Mouse (Mus musculus): ENCODE data around the gene Ksr1.
A peak's percentile ranks its signal among the peaks of the same experiment; 100 is the strongest.
"Not testable (repeated sequence)": the region's sequence is repeated elsewhere in the genome, so short reads cannot be mapped to it uniquely, and the experiment has no call there.

Ksr1 gene

GRCm38 (mm10) chr11:79033636-79034035, 112.6 kb downstream of the Ksr1 start:
- no peak for DNase-seq

GRCm38 (mm10) chr11:79033021-79033420, 113.2 kb downstream of the Ksr1 start:
- no peak for DNase-seq

GRCm38 (mm10) chr11:79031452-79031746, 114.8 kb downstream of the Ksr1 start:
- DNase-seq, result no peak

- peak; percentile 58 for DNase-seq
Observed at GRCm38 (mm10) chr11:79030570-79031451, 115.4 kb downstream of the Ksr1 start.

GRCm38 (mm10) chr11:79023751-79024150, 122.5 kb downstream of the Ksr1 start:
- DNase-seq, result no peak

GRCm38 (mm10) chr11:79023342-79023741, 122.9 kb downstream of the Ksr1 start:
- no peak for DNase-seq

GRCm38 (mm10) chr11:79022836-79023235, 123.4 kb downstream of the Ksr1 start:
- no peak for DNase-seq

GRCm38 (mm10) chr11:79020535-79021045, 125.6 kb downstream of the Ksr1 start:
- no peak for DNase-seq

- no peak for DNase-seq
Observed at GRCm38 (mm10) chr11:79019839-79020534, 126.2 kb downstream of the Ksr1 start.

GRCm38 (mm10) chr11:79018954-79019704, 127.1 kb downstream of the Ksr1 start:
- peak; percentile 39 for DNase-seq

- DNase-seq, result no peak
Observed at GRCm38 (mm10) chr11:79017161-79017606, 129.0 kb downstream of the Ksr1 start.

- no peak for DNase-seq
Observed at GRCm38 (mm10) chr11:79016236-79016635, 130.0 kb downstream of the Ksr1 start.

- DNase-seq, result no peak
Observed at GRCm38 (mm10) chr11:79015660-79016215, 130.5 kb downstream of the Ksr1 start.

GRCm38 (mm10) chr11:79014602-79015325, 131.4 kb downstream of the Ksr1 start:
- no peak for DNase-seq

- no peak for DNase-seq
Observed at GRCm38 (mm10) chr11:79013806-79014205, 132.4 kb downstream of the Ksr1 start.

- no peak for DNase-seq
Observed at GRCm38 (mm10) chr11:79013056-79013455, 133.2 kb downstream of the Ksr1 start.

GRCm38 (mm10) chr11:79012529-79012928, 133.7 kb downstream of the Ksr1 start:
- DNase-seq, result no peak

- DNase-seq, result no peak
Observed at GRCm38 (mm10) chr11:79008891-79009290, 137.3 kb downstream of the Ksr1 start.

GRCm38 (mm10) chr11:79008007-79008775, 138.0 kb downstream of the Ksr1 start:
- no peak for DNase-seq

- DNase-seq, result not testable (repeated sequence)
Observed at GRCm38 (mm10) chr11:79007356-79007755, 138.9 kb downstream of the Ksr1 start.

- no peak for DNase-seq
Observed at GRCm38 (mm10) chr11:79006417-79006816, 139.8 kb downstream of the Ksr1 start.
